Mouse (Mus musculus) neural tube, embryonic 14.5 days (tissue): Measurements from ENCODE around the gene Tbk1. TPM values are rescaled to one million over a fixed set of nuclear protein-coding genes. Genes with fewer than 3 reads are reported as not detected.

Source experiments
- ATAC-seq: fragments of 200-750 bp; cut with Nextera tagmentation; 2 replicates; pipeline ENCODE4 v1.8.0; 2017; ENCODE audit warnings: low read depth, mild to moderate bottlenecking, moderate TSS enrichment, moderate library complexity
- H3K27ac ChIP-seq: fragments of 300-500 bp; sonication (generic); 2 replicates; pipeline ENCODE4 v1.5.1; 2014; ENCODE audit warnings: low read depth, mild to moderate bottlenecking, control low read depth, low read length, moderate library complexity, mixed read lengths
- H3K27me3 ChIP-seq: fragments of 300-500 bp; sonication (generic); 2 replicates; pipeline ENCODE4 v1.6.1; 2014; ENCODE audit warnings: low read length; ENCODE audit not compliant: control insufficient read depth, insufficient read depth
- H3K36me3 ChIP-seq: fragments of 300-500 bp; sonication (generic); 2 replicates; pipeline ENCODE4 v1.6.1; 2014; ENCODE audit warnings: low read length, mixed read lengths; ENCODE audit not compliant: control insufficient read depth, insufficient read depth
- H3K4me1 ChIP-seq: fragments of 300-500 bp; sonication (generic); 2 replicates; pipeline ENCODE4 v1.6.1; 2014; ENCODE audit warnings: low read length; ENCODE audit not compliant: control insufficient read depth, insufficient read depth
- H3K4me2 ChIP-seq: fragments of 300-500 bp; sonication (generic); 2 replicates; pipeline ENCODE4 v1.6.1; 2014; ENCODE audit warnings: mild to moderate bottlenecking, low read depth, low read length, control low read depth
- H3K4me3 ChIP-seq: fragments of 300-500 bp; sonication (generic); 2 replicates; pipeline ENCODE4 v1.5.1; 2014; ENCODE audit warnings: low read depth, low read length, control low read depth, mixed read lengths
- H3K9ac ChIP-seq: fragments of 300-500 bp; sonication (generic); replicated peaks from 2 replicates; pipeline ENCODE4 v1.6.1; 2014; ENCODE audit warnings: low read depth, mild to moderate bottlenecking, control low read depth, low read length, mixed read lengths
- H3K9me3 ChIP-seq: fragments of 300-500 bp; sonication (generic); 2 replicates; pipeline ENCODE4 v1.6.1; 2016; ENCODE audit warnings: low read length; ENCODE audit not compliant: control insufficient read depth
- whole genome bisulfite sequencing: fragments of 180-500 bp; shearing (Covaris S2); extraction: QIAGEN DNeasy Blood & Tissue Kit; methylation state at CpG from one replicate; pipeline ENCODE4 v1.1.7; 2014; 5-methylcytosine and 5-hydroxymethylcytosine counted together
- polyA plus RNA-seq: library from polyadenylated mRNA; unstranded; fragments of >200 nt; fragmentation: Nextera tagmentation; extraction: Ambion mirVana; gene quantifications from 2 replicates; pipeline ENCODE4 v1.2.1, GENCODE M21; 2014

Gene Tbk1
- polyA plus RNA-seq, 1 experiment from 2014 or later = 37.5 TPM

DNA sequence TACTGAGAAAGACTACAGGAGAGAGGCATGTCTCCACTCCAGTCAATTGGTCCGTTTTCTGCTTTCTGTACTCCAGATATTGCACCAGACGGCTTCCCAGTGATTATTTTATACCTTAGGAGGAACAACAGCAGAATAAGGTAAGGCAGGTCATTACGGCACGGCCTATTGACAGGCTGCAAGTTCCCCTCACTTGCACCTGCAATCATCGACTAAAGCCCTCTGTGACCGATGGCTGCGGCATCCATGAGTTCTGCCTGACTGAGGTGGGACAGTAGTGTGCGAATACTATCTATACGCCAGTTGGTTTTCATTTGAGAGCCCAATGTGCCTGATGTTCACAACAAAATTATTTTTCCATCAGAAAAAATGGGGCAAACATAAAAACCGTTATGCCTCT is 18.6 kb downstream of the Tbk1 start:
- WGBS = 96% methylated on average over 10 of the region's 10 CpGs
- H3K27ac ChIP-seq = no peak overlapping the region
- ATAC-seq = no peak
- H3K27me3 ChIP-seq = no peaks in the 10 kb centered on the region
- peaks cover 23% of the 10 kb centered on the region for H3K36me3 ChIP-seq
- no peak overlapping the region for H3K4me3 ChIP-seq
- no peaks in the 10 kb centered on the region for H3K9me3 ChIP-seq
- no peak overlapping the region for H3K4me2 ChIP-seq
- H3K9ac ChIP-seq = no peak overlapping the region
- peaks cover 5% of the 10 kb centered on the region; the same call in 1 of the 2 replicates for H3K4me1 ChIP-seq

GRCm38 (mm10) chr10:121564447-121564846 is 22.1 kb downstream of the Tbk1 start:
- H3K4me3 ChIP-seq = no peak overlapping the region
- H3K9me3 ChIP-seq = no peaks in the 10 kb centered on the region
- no peaks in the 10 kb centered on the region for H3K27me3 ChIP-seq
- no peak for ATAC-seq
- no peak overlapping the region for H3K9ac ChIP-seq
- H3K4me1 ChIP-seq = no peaks in the 10 kb centered on the region; the same call in 1 of the 2 replicates
- WGBS = 92% methylated on average over 8 of the region's 8 CpGs
- no peak overlapping the region for H3K27ac ChIP-seq
- H3K4me2 ChIP-seq = no peak overlapping the region
- H3K36me3 ChIP-seq = peaks cover 27% of the 10 kb centered on the region

DNA sequence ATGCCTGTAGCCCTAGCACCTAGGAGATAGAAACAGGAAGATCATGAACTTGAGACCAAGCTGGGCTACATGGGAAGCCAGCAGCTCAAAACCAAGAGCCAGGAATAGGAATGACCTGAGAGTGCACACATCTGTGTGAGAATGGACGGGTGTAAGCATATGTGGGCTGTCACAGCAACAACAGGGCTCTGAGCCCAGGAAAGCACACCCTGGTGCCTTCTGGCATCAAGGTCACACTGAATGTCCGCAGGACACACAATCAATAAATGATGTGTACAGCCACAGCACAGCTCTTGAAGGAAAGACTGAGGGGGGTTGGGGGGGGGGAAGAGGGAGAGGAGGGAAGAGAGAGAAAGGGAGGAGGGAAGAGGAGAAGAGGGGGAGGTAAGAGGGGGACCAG is 28.4 kb downstream of the Tbk1 start:
- 76% methylated on average over 2 of the region's 2 CpGs for WGBS
- Histone ChIP-seq H3K4me3 (no peak overlapping the region), H3K4me1 (no peaks in the 10 kb centered on the region), H3K36me3 (peaks cover 58% of the 10 kb centered on the region), H3K27ac (no peak overlapping the region), H3K9me3 (no peaks in the 10 kb centered on the region), H3K9ac (no peak overlapping the region), H3K27me3 (no peaks in the 10 kb centered on the region), H3K4me2 (no peak overlapping the region)
- no peak for ATAC-seq

- H3K9ac ChIP-seq = no peak overlapping the region
- WGBS = 77% methylated on average over 6 of the region's 6 CpGs
- no peak overlapping the region for H3K4me2 ChIP-seq
- H3K4me1 ChIP-seq = no peaks in the 10 kb centered on the region
- H3K9me3 ChIP-seq = no peaks in the 10 kb centered on the region
- ATAC-seq = no peak
- H3K27ac ChIP-seq = no peak overlapping the region
- no peak overlapping the region for H3K4me3 ChIP-seq
- no peaks in the 10 kb centered on the region for H3K27me3 ChIP-seq
- H3K36me3 ChIP-seq = peaks cover 53% of the 10 kb centered on the region
These were observed 30.3 kb downstream of the Tbk1 start for GRCm38 (mm10) chr10:121556263-121556662.

DNA sequence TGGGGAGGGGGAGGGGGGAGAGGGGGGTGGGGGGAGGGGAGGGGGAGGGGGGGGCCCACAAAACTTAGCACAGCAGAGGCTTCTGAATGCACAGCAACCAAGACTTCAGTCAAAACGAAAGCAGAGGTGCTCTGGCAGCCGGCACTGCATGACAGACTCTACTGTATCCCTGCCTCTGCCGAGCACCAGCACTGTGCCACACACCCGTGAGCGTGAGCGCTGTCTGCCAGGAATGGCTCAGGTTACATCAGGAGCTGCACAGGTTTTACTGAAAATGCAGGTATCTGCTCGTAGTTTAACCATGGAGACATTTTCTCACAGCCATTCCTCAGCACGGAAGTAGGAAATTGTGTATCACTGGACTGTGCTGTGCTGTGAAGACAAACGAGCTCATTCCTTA is 36.3 kb downstream of the Tbk1 start:
- Histone ChIP-seq H3K9me3 (no peaks in the 10 kb centered on the region), H3K36me3 (peaks cover 40% of the 10 kb centered on the region), H3K4me1 (no peaks in the 10 kb centered on the region), H3K9ac (no peak overlapping the region), H3K4me3 (no peak overlapping the region), H3K27ac (no peak overlapping the region), H3K4me2 (no peak overlapping the region), H3K27me3 (no peaks in the 10 kb centered on the region)
- ATAC-seq = no peak
- 91% methylated on average over 9 of the region's 9 CpGs for WGBS

DNA sequence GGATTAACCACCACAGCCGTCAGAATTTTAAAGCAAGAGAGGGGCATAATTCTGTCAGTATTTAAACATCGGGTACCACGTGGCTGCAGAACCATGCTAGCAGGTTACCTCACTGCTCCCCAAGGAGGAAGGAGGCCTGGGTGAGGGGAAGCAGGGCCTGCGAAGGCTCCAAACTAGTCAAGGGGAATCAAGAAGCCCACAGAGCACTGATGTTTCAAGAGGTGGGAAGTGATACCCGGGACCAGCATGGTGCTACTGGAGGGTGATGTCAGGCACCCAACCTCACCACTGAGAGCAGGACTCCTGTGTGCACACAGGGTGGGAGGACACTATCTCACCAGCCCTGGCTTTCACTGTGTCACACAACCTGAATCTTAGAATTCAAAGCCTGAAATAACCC is 36.9 kb downstream of the Tbk1 start:
- no peaks in the 10 kb centered on the region for H3K9me3 ChIP-seq
- no peak overlapping the region for H3K4me3 ChIP-seq
- H3K36me3 ChIP-seq = peaks cover 34% of the 10 kb centered on the region
- H3K9ac ChIP-seq = no peak overlapping the region
- no peaks in the 10 kb centered on the region for H3K27me3 ChIP-seq
- H3K4me2 ChIP-seq = no peak overlapping the region
- H3K4me1 ChIP-seq = no peaks in the 10 kb centered on the region
- ATAC-seq = no peak
- H3K27ac ChIP-seq = no peak overlapping the region
- 87% methylated on average over 5 of the region's 5 CpGs for WGBS

GRCm38 (mm10) chr10:121547162-121547561 is 39.4 kb downstream of the Tbk1 start:
- H3K9ac ChIP-seq = no peak overlapping the region
- no peaks in the 10 kb centered on the region for H3K4me1 ChIP-seq
- H3K36me3 ChIP-seq = peaks cover 22% of the 10 kb centered on the region
- H3K4me3 ChIP-seq = no peak overlapping the region
- ATAC-seq = no peak
- no peak overlapping the region for H3K27ac ChIP-seq
- no peaks in the 10 kb centered on the region for H3K27me3 ChIP-seq
- WGBS = 79% methylated on average over 6 of the region's 6 CpGs
- H3K4me2 ChIP-seq = no peak overlapping the region
- no peaks in the 10 kb centered on the region for H3K9me3 ChIP-seq

DNA sequence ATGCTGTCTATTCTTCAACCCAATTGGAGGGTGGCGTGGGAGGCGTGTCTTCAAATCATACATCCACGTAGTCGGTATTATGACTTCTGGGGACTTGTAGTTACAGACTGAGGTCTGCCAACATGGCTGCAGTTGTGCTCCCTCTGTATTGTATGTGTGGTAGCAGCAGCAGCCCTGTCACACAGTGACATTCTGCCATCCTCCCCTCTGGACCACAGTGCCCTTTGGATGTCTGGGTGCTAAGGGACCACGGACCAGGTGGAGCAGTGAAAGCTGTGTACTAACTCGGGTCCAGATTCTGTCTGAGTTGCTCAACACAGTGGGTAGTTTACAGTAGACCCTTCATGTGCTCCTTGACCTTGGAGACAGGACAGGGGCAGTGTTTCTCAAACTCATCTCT is 43.0 kb downstream of the Tbk1 start:
- no peak for ATAC-seq

DNA sequence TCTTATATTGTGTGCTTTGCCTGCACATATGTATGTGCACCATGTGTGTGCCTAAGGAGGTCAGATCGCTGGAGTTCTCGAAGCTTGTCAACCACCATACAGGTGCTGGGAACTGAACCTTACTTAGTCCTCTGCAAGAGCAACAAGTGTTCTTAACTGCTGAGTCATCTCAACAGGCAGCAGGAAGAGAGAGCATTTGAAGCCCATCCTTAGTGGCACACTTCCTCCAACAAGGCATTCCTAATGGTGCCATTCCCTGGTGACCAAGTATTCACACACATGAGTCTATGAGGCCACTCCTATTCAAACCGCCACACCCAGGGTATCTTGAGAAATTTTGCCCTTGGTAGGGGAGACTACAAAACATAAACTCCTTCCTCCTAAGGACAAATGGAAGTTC is 44.4 kb downstream of the Tbk1 start:
- no peak overlapping the region for H3K9ac ChIP-seq
- ATAC-seq = no peak
- WGBS = 89% methylated on average over 3 of the region's 3 CpGs
- H3K4me2 ChIP-seq = no peak overlapping the region
- H3K4me1 ChIP-seq = no peaks in the 10 kb centered on the region
- H3K27me3 ChIP-seq = no peaks in the 10 kb centered on the region
- H3K36me3 ChIP-seq = peaks cover 3% of the 10 kb centered on the region
- H3K27ac ChIP-seq = no peak overlapping the region
- no peaks in the 10 kb centered on the region for H3K9me3 ChIP-seq
- H3K4me3 ChIP-seq = no peak overlapping the region

More for the DNA sequence above, 43.0 kb downstream of the Tbk1 start:
- Histone ChIP-seq H3K4me3 (no peak overlapping the region), H3K4me2 (no peak overlapping the region), H3K27ac (no peak overlapping the region), H3K9me3 (no peaks in the 10 kb centered on the region), H3K9ac (no peak overlapping the region), H3K36me3 (peaks cover 3% of the 10 kb centered on the region), H3K27me3 (no peaks in the 10 kb centered on the region), H3K4me1 (no peaks in the 10 kb centered on the region)
- 96% methylated on average over 6 of the region's 6 CpGs for WGBS

DNA sequence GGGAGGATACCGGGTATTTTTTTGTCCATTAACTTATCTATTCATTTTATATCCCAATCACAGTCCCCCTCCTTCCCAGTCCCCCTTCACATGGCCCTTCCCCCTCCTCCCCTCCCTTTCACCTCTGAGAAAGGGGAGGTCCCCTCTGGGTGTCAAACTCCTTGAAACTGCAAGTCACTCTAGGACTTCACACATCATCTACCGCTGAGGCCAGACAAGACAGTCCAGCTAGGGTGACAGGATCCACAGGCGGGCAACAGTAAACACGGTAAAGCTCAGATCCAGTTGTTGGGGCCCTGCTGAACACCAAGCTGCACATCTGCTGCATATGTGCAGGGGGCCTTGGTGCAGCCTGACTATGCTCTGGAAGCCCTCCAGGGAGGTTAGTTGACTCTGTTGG is 51.6 kb downstream of the Tbk1 start:
- no peak for ATAC-seq
- Histone ChIP-seq H3K36me3 (no peaks in the 10 kb centered on the region), H3K4me2 (no peak overlapping the region), H3K27ac (no peak overlapping the region), H3K4me3 (no peak overlapping the region), H3K4me1 (no peaks in the 10 kb centered on the region), H3K27me3 (no peaks in the 10 kb centered on the region), H3K9me3 (no peaks in the 10 kb centered on the region), H3K9ac (no peak overlapping the region)
- 87% methylated on average over 4 of the region's 4 CpGs for WGBS
